Mouse (Mus musculus): Measurements from ENCODE around the gene Fcho1. TPM values are rescaled to one million over a fixed set of nuclear protein-coding genes. Genes with fewer than 3 reads are reported as not detected.
"Not testable (repeated sequence)": the region's sequence is repeated elsewhere in the genome, so short reads cannot be mapped to it uniquely, and the experiment has no call there.

The Fcho1 gene
- 17.3 to 92.4 TPM (median 17.6 TPM) in 3 replicates for total RNA-seq (2017)

DNA sequence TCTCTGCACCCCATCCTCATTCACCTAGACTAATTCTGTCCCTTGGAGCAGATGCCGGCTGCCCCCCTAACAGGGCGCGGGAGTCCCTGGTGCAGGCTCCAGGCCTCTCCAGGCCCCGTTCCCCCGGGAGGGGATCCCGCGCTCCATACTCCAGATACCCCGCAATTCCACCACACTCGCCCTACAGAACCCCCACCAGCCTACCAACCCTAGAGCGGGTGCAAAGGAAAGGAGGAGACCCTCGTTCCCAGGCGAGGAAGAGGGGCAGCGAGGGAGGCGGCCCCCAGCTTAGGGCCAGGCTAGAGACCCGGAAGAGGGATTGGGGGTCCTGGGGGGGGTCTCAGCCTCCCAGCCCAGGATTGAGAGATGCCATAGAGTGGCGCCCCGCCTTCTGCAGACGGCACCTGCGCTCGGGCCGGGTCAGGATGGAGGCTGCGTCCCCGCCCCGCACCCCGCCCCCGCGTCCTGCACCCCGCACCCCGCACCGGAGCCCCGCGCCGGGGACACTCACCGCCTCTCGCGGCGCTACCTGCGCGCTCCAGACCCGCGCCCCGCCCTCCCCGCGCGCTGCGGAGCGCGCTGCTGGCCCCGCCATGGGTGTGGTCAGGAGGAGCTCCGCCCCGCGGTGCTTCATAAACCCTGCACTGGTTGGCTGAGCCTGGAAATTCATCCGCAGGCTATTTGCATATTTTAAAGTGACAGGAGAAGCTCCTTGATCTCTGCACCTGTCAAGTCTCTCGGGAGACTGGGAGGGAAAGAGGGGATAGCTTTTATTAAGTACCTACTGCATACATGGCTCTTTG lies at the start of gene Fcho1:
Gene Fcho1, minus strand, starts transcription at position 595 of the 803 bp plus-strand sequence.
- ATAC-seq (replicated peaks; ENCODE audit: insufficient number of reproducible peaks, low FRiP score, low TSS enrichment, poor library complexity, severe bottlenecking) = peak; percentile 51

DNA sequence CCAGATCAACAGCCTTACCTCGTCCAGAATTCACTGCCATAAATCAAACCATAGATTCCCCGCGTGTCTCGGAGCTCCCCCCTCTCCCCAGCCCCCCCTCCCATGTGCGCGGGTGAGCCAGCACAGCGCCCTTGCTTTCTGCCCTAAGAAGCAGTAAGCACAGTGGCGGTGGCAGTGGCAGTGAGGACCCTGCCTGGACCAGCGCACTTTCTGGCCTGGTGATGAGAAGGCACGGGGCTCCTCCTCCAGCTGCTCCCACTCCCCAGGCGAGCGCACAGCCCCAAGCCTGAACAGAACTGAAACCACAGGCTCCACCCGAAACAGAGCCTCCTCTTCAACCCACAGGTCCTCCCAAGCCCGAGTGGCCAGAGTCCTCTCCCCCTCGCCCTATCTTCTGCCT lies 45.8 kb upstream of the Fcho1 start:
- ATAC-seq (replicated peaks; ENCODE audit: insufficient number of reproducible peaks, low FRiP score, low TSS enrichment, poor library complexity, severe bottlenecking) = no peak

DNA sequence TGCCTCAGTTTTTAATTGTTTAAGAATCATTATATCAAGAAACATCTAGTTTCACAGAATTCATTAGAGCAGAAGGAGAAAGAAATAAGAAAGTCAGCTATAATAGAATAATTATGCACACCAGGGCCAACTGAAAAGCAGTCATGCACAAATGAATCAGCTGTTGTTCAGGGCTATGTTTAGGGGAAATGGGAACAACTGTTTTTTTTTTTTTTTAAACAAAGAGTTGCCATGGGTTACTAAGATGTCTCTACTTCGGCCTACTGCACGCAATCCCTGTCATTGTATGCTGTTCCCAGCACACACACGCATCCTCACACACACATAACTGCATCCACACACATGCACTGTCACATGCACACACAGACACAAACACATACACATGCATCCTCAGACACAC lies 33.3 kb upstream of the Fcho1 start:
- no peak for ATAC-seq (replicated peaks; ENCODE audit: insufficient number of reproducible peaks, low FRiP score, low TSS enrichment, poor library complexity, severe bottlenecking)

DNA sequence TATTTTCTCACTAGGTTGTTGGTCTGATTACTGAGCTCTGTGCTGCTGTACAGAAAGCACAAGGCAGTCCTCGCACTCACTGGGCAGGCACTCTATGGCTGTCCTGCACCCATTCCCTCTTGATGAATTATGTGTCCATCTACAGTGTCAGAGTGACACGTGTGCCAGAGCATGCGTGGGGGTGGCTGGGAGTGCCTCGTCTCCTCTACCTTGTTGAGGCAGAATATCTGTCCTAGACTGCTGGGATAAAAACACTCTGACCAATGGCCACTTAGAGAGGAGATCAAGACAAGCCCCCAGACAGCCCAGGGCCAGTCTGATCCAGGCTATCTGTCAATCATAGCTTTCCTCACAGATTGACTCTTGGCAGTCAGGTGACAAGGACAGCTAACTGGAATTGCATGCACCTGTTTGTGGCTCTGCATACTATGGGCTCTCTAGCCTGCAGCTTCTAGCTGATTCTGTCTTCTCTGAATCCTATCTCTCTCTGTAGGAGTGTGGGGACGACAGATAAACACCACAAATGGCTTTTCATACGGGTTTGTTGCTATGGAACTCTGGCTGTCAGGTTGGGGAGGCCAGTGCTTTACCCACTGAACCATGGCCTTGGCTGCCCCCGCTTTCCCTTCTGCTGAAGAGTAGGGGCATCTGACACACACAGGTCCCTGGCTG lies 27.5 kb upstream of the Fcho1 start:
- not testable (repeated sequence) for ATAC-seq (replicated peaks; ENCODE audit: insufficient number of reproducible peaks, low FRiP score, low TSS enrichment, poor library complexity, severe bottlenecking)

DNA sequence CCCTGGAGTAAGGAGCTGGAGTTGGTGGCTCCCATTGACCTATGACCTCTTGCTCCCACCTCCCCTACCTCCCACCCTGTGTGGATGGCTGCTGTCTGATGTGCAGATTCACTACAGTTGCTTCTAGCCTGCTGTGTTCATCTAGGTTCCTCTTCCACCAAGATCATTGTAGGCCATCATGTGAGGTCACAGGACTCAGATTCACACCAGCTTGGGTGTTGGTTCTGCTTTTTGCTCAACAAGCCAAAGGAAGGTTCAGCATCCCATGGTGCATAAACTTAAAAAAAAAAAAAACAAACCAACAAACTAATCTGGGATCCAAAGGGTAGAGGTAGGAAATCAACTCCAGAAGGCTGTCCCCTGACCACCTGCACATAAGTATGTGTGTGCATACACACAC lies 26.7 kb upstream of the Fcho1 start:
- ATAC-seq (replicated peaks; ENCODE audit: insufficient number of reproducible peaks, low FRiP score, low TSS enrichment, poor library complexity, severe bottlenecking) = peak; percentile 88

DNA sequence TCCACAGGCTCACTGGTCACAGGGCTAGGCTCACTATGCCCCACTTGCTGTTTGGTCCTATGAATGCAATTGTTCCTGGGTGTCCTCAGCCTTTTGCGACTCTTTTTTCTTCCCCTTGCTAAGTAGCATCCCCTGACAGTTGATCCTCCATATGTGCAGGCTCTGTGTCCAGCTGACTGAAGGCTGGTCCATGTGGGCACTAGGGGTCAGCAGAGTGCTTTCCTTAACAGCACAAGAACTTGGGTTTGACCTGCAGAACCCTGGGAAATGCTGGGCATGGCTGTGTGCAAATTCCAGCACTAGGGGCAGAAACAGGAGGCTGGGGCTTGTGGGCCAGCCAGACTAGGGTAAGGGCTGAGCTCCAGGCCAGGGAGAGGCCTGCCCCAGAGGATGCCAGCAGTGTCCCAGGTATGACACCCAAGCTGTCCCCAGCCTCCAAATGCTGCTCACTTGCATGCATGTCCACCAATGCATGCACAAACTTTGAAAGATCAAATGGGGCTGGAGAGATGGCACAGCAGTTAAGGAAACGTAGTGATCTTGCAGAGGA lies 25.9 kb upstream of the Fcho1 start:
- ATAC-seq (replicated peaks; ENCODE audit: insufficient number of reproducible peaks, low FRiP score, low TSS enrichment, poor library complexity, severe bottlenecking) = not testable (repeated sequence)

DNA sequence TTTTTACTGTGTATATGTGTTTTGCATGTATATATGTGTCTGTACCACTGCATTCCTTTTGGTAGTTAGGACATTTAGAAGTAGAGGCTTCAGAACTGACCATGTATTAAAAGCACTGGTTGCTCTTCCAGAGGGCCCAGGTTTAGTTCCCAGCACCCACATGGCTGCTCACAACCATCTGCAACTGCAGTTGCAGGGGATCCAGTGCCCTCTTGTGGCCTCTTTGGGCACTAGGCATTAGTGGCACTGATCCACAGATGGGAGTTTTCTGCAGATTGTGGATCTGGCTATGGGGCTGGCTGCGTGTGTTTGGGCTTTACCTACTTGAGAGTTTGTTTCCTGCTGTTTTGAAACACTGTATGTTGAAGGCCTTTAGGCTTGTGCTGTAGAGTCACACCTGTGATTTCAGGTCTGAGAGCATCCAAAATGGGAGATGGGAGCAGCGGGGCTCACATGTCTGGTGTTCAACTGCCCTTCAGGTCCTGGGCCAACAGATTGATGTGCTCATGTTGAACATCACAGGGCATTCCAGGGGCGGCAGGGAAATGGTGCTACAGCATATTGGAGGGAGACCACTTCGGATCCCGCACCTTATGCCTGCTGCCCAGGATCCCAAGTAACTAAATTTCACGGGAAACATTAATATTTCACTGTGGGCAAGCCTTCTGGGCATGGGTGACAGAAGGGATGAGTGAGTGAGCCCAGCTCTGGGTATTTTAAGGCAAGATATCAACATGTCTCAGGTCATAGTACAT lies 24.0 kb upstream of the Fcho1 start:
- not testable (repeated sequence) for ATAC-seq (replicated peaks; ENCODE audit: insufficient number of reproducible peaks, low FRiP score, low TSS enrichment, poor library complexity, severe bottlenecking)

DNA sequence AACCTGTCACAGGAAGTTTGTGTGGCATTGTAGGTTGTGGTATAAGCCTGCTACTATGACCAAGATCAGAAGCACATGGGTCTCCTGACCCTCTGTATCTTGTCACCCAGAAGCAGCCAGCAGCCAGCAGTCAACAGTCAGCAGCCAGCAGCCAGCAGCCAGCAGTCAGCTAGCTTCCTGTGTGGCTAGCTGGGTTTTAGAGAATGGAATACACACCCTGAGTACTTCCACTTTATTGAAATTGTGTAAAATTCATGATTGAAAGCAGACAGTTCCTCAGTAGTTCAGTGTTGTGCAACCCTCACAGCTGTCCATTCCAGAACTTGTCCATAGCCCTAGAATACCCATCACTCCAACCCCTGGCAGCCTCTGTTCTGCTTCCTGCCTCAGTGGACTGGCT lies 21.6 kb upstream of the Fcho1 start:
- peak; percentile 80 for ATAC-seq (replicated peaks; ENCODE audit: insufficient number of reproducible peaks, low FRiP score, low TSS enrichment, poor library complexity, severe bottlenecking)

DNA sequence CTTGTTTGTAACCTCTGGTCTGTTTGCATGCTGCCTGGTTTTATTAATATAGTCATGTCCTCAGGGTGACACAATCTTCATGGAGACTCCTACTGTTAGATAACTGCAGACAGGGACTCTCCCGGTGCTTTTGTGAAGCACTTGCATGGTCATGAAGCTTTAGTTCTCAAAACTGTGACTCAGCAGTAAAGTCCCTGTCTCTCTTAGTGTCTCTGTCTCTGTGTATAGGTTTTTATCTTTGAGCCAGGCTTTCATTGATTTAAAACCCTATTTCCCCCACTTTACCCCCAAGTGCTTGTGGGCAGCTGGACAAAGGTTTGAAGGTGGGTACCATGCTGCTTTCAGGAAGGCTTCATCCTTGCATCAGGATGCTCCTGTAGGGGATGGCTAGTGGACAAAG lies 19.8 kb upstream of the Fcho1 start:
- no peak for ATAC-seq (replicated peaks; ENCODE audit: insufficient number of reproducible peaks, low FRiP score, low TSS enrichment, poor library complexity, severe bottlenecking)

DNA sequence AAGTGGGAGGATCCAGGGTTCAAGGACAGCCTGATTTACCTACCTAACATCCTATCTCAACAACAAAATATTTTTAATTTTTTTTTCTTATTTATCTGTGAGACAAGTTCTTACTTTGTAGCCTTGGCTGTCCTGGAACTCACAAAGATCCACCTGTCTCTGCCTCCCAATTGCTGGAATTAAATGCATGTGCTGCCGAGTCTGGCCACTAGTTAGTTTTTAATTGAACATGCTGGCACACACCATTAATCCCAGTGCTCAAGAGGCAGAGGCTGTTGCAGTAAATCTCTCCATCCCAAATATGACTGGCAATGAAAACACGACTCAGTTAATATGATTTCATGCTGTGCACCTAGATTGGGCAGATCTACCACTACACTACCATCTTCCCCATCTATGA lies 17.3 kb upstream of the Fcho1 start:
- ATAC-seq (replicated peaks; ENCODE audit: insufficient number of reproducible peaks, low FRiP score, low TSS enrichment, poor library complexity, severe bottlenecking) = no peak

DNA sequence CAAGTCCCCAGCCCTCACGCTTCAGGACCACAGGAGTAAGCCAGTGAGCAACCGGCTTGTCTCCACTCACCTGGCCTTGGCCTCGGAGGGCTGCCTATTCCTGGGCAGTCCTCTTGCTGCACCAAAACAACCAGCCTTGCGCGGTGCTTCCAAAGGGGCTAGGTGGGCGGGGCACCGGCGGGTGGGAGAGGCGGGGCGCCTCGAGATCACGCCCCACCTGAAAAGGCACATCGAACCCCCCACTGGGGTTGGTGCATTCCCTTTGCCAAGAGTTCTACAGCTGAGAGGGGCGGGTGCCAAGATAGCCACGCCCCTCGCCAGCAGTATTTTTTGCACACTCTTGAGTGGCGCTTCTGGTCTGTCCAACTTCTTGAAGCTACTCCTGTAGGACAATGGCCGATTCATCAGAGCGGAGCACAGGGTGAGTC lies 16.2 kb upstream of the Fcho1 start:
- no peak for ATAC-seq (replicated peaks; ENCODE audit: insufficient number of reproducible peaks, low FRiP score, low TSS enrichment, poor library complexity, severe bottlenecking)

DNA sequence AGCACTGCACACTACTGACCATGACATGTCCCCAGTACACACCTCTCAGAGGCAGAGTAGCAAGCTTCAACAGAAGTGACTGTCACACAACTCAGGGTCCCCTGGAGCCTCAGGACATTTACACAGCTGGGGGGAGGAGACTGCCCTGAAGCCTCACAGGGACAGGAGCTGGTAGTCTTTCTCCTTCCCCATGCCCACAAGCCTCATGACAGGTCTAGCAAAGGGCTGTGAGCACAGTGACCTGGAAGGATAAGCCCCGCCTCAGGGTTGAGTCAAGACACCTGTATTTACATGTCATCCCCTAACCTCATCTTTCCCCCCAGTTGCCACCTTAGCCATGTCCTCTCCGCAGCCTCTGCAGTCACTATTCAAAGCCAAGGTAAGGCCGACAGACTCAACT lies 15.7 kb upstream of the Fcho1 start:
- no peak for ATAC-seq (replicated peaks; ENCODE audit: insufficient number of reproducible peaks, low FRiP score, low TSS enrichment, poor library complexity, severe bottlenecking)

DNA sequence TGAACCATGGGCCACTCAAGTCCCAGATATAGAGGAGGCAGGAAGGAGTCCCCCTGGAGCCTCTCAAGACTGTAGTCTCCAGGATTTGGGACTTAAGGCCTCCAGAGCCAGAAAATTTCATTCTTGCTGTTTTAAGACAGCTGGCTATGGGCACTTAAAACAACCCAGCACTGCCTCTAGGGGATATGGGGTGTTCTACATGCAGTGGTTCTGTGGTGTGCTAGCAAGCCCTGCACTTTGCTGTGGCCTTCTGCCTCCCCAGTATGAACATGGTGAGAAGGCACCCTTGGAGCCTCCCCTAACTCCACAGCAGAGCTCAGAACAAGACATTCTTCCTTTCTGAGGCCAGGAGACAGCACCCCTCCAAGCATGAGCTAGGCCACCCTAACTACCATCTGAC lies 12.8 kb upstream of the Fcho1 start:
- not testable (repeated sequence) for ATAC-seq (replicated peaks; ENCODE audit: insufficient number of reproducible peaks, low FRiP score, low TSS enrichment, poor library complexity, severe bottlenecking)

DNA sequence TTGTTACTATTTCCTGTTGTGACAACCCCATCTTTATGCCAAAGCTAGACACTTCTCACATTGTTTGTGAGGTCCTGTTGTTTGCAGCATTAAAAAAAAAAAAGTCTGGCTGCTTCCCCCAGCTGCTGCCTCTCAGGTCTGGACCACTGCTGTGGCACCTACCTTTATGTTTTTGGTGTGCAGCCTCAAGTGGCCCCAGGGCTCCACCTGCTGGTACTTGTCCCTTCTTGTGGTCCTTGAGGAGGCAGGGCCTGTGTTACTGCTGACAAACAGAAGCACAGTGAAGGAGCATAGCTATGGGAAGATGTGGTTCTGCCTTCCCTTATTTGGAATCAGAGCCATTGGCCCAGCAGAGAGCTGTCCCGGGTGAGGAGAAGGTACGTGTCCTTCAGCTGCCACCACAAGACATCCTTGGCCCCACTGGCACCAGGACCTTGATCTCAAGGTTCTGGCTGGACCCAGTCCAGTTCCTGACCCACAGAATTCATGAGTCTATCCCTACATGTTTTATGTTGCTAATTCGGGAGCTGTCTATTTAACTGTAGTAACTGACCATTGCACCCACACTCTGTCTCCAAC lies 6.2 kb upstream of the Fcho1 start:
- ATAC-seq (replicated peaks; ENCODE audit: insufficient number of reproducible peaks, low FRiP score, low TSS enrichment, poor library complexity, severe bottlenecking) = peak; percentile 48; the same call in 1 of the 2 replicates

DNA sequence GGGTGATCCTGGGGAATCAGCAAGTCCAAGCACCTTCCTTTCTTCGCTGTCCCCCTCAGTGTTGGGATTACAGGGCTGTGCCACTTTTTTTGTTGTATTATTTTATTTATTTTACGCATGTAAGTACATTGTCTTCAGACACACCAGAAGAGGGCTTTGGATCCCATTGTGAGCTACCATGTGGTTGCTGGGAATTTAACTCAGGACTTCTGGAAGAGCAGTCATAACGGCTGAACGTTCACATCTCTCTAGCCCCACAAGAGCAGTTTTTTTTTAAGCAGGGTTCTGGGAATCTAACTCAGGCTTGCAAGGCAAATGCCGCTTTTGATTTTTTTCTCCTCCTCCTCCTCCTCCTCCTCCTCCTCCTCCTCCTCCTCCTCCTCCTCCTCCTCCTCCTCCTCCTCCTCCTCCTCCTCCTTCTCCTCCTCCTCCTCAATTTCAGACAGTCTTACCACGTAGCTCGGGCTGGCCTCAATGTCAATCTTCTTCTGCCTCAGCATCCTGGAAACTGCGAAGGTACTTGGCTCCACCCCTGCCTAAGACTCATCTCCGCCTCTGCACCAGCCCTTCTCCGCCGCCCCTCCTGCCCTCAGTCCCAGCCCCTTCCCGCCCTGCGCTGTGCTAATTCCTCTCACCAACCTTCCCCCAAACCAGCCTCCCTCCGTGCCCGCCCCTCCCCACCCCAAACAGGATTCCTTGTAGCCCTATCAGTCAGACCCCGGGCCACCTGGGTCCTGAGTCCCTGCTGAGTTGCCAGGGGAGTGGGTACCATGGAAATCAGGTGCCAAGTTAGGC lies 3.5 kb upstream of the Fcho1 start:
- ATAC-seq (replicated peaks; ENCODE audit: insufficient number of reproducible peaks, low FRiP score, low TSS enrichment, poor library complexity, severe bottlenecking) = no peak

DNA sequence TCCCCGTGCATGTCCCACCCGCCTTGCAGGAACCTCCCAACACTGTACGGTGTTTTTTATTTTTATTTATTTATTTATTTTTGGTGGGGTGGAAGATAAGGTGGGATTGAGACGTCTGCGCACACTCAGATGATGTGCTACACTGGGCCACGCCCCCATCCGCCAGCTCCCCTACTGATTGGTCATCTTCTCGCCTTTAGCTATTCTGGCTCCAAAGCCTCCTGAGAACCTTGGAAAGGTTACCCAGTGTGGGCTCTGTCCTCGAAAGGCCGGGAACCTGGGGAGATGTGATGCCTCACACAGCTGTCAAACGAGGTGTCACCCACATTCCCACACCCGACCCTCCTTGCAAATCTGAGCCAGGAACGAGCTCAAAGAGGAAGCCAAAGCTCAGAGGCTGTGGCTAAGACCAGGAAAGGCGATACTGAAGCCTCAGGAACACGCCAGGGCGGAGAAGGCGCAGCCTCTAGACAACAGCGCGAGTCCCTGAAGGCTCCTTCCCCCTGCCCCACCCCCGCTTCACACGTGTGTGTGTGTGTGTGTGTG lies 2.8 kb upstream of the Fcho1 start:
- no peak for ATAC-seq (replicated peaks; ENCODE audit: insufficient number of reproducible peaks, low FRiP score, low TSS enrichment, poor library complexity, severe bottlenecking)

DNA sequence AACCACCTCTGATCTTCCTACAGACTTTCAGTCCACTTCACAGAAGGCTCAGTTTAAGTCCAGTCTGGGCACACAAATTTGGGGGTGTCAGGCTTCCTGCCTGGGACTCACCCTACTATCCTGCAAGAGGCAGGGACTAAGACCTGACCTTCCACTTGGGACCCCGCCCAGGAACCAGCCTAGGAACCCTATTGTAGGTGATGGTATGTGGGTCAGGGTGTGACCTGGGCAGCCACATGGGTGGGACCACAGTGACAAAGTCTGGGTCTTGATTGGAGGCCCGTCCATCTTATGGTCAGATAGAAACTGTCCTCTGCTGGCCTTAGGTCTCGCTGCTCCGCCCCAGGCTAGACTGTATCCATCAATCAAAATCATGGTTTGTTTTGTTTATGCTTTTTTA lies 1.1 kb downstream of the Fcho1 start:
- no peak for ATAC-seq (replicated peaks; ENCODE audit: insufficient number of reproducible peaks, low FRiP score, low TSS enrichment, poor library complexity, severe bottlenecking)

DNA sequence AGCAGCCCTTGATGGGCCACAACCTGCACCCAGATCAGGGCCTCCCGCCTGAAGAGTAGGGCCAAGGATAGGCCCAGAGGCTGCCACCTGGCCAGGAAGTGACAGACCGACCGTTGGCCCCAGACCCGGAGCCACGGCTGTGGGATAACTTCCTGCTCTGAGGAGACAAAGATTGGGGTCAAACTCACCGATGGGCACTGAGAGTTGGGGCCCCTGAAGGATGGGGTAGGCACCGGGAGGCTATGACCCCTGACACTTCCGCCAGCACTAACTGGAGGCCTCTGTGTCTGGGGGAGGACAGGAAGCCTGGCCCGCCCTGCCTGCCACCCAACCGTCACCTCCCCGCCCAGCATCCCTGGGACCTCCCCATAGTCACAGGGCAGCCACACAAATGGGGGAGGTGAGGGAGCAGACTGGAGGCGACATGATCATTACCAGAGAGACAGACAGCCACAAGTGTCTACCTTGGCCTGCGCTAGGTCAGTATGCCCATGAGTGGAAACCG lies 2.4 kb downstream of the Fcho1 start:
- peak; percentile 62 for ATAC-seq (replicated peaks; ENCODE audit: insufficient number of reproducible peaks, low FRiP score, low TSS enrichment, poor library complexity, severe bottlenecking)
